Mouse (Mus musculus) heart, adult 11 months (tissue): Measurements from ENCODE around the gene Gm28919.
"Not testable (repeated sequence)": the region's sequence is repeated elsewhere in the genome, so short reads cannot be mapped to it uniquely, and the experiment has no call there.

ENCODE experiments used
- DNase-seq: peaks from one replicate; pipeline ENCODE4 v3.0.0; 2022

Gene Gm28919

DNA sequence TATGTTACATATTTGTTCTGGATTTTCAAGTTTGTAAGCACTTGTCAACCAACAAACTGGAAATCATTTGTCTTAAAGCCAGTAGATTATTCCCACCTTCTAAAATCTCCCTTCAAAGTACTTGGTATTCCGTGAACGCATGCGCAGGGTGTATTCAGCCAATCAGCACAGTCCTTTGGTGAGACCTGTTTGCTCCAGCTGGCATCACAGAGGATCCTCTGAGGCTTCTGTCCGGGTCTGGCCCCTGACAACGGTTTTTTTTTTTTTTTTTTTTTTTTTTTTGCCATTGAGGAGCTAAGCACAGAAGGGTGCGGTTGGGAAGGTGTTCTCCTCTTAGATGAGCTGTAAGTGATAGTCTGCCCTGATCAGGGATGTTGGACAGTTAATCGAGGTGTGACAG, at the start of gene Gm28919:
Gene Gm28919 (plus strand): TSS at position 301 of the 400 bp plus-strand sequence.
- not testable (repeated sequence) for DNase-seq
